Mouse (Mus musculus): ENCODE measurements around the gene Tuba1b.

DNA sequence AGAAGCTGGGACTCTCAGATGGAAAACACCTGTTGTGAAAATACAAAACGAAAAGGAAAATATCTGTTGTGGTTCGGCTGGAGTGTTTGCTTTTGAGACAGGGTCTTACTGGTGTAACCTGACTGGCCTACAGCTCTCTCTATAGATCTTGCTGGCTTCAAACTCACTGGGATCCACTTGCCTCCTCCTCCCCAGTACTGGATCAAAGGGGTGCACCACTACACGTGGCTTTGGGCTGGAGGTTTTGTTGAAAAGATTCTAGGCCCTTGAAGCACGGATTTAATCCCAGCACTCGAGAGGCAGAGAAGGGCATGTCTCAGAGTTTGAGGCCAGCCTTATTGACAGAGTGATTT, 52.7 kb downstream of the Tuba1b start:
- TF ChIP-seq POLR2A (IDR thresholded peaks at IDR 0.05; ENCODE audit: control insufficient read depth, low read depth, low read length) (no peak), CTCF (IDR thresholded peaks at IDR 0.05; ENCODE audit: control insufficient read depth, insufficient read depth, insufficient replicate concordance, low read depth, low read length) (no peak)

Data from testis, adult 2 months (tissue).